Mouse (Mus musculus) cerebellum, adult 9-10 months (tissue): ENCODE data around the gene Plekhh3.
A peak's percentile ranks its signal among the peaks of the same experiment; 100 is the strongest.

Source experiments
- DNase-seq: peaks from one replicate; pipeline ENCODE4 v3.0.0; 2022

Plekhh3 gene

GRCm38 (mm10) chr11:101170811-101171610 is at the start of gene Plekhh3:
TSS of gene Plekhh3 (minus strand) at chr11:101171351.
- DNase-seq = peak; percentile 98

- no peak for DNase-seq
Observed at GRCm38 (mm10) chr11:101220853-101221252, 49.7 kb upstream of the Plekhh3 start.

GRCm38 (mm10) chr11:101218436-101219055 is 47.4 kb upstream of the Plekhh3 start:
- DNase-seq = no peak

- DNase-seq = no peak
Observed at GRCm38 (mm10) chr11:101216936-101217335, 45.8 kb upstream of the Plekhh3 start.

- DNase-seq = peak; percentile 87
Observed at GRCm38 (mm10) chr11:101211970-101212369, 40.8 kb upstream of the Plekhh3 start.

- DNase-seq = peak; percentile 90
Observed at GRCm38 (mm10) chr11:101200986-101201385, 29.8 kb upstream of the Plekhh3 start.

GRCm38 (mm10) chr11:101199555-101199954 is 28.4 kb upstream of the Plekhh3 start:
- DNase-seq = no peak

- peak; percentile 31 for DNase-seq
Observed at GRCm38 (mm10) chr11:101196175-101196574, 25.0 kb upstream of the Plekhh3 start.

- DNase-seq = peak; percentile 31
Observed at GRCm38 (mm10) chr11:101195571-101195970, 24.4 kb upstream of the Plekhh3 start.

- DNase-seq = peak; percentile 25
Observed at GRCm38 (mm10) chr11:101195101-101195500, 23.9 kb upstream of the Plekhh3 start.

- DNase-seq = no peak
Observed at GRCm38 (mm10) chr11:101194643-101195042, 23.5 kb upstream of the Plekhh3 start.

- peak; percentile 60 for DNase-seq
Observed at GRCm38 (mm10) chr11:101194137-101194536, 23.0 kb upstream of the Plekhh3 start.

- peak; percentile 64 for DNase-seq
Observed at GRCm38 (mm10) chr11:101193076-101193475, 21.9 kb upstream of the Plekhh3 start.

- DNase-seq = peak; percentile 61
Observed at GRCm38 (mm10) chr11:101192646-101193045, 21.5 kb upstream of the Plekhh3 start.

- peak; percentile 61 for DNase-seq
Observed at GRCm38 (mm10) chr11:101191919-101192470, 20.8 kb upstream of the Plekhh3 start.

GRCm38 (mm10) chr11:101190913-101191907 is 20.1 kb upstream of the Plekhh3 start:
- DNase-seq = peak; percentile 77

- DNase-seq = peak; percentile 69
Observed at GRCm38 (mm10) chr11:101190181-101190912, 19.2 kb upstream of the Plekhh3 start.

GRCm38 (mm10) chr11:101189495-101190180 is 18.5 kb upstream of the Plekhh3 start:
- DNase-seq = peak; percentile 96

- peak; percentile 96 for DNase-seq
Observed at GRCm38 (mm10) chr11:101188166-101188805, 17.1 kb upstream of the Plekhh3 start.

GRCm38 (mm10) chr11:101187541-101187940 is 16.4 kb upstream of the Plekhh3 start:
- peak; percentile 51 for DNase-seq
